Mouse (Mus musculus): ENCODE data around the gene Vegfb. TPM values are rescaled to one million over a fixed set of nuclear protein-coding genes. Genes with fewer than 3 reads are reported as not detected.

Vegfb gene
- polyA plus RNA-seq, 1 experiment from 2014 or later, result 29.5 TPM

- peak overlapping the region; percentile 27; the same call in 1 of the 2 replicates for H3K9ac ChIP-seq (ENCODE audit: low read length)
- no peaks in the 10 kb centered on the region for H3K9me3 ChIP-seq (ENCODE audit: control insufficient read depth, low read length)
- peak overlapping the region; percentile 67 for H3K4me2 ChIP-seq (ENCODE audit: low read depth, low read length, severe bottlenecking)
- H3K27me3 ChIP-seq (ENCODE audit: control insufficient read depth, insufficient read depth, low read length), result no peaks in the 10 kb centered on the region
- ATAC-seq (replicated peaks; ENCODE audit: low FRiP score) (no peak), DNase-seq (ENCODE audit: low spot score) (no peak)
- peaks cover 24% of the 10 kb centered on the region for H3K4me1 ChIP-seq (replicated peaks; ENCODE audit: control insufficient read depth, insufficient read depth, low read length)
- H3K27ac ChIP-seq (ENCODE audit: low read depth, low read length), result no peak overlapping the region
- peak overlapping the region; percentile 42; the same call in 1 of the 2 replicates for H3K4me3 ChIP-seq (ENCODE audit: low read depth, low read length)
- no peaks in the 10 kb centered on the region; the same call in 1 of the 2 replicates for H3K36me3 ChIP-seq (ENCODE audit: control insufficient read depth, insufficient read depth, low read length)
- 89% methylated on average over 13 of the region's 13 CpGs for WGBS
These were observed 9.5 kb downstream of the Vegfb start for GRCm38 (mm10) chr19:6977759-6978638.

GRCm38 (mm10) chr19:6975537-6976521, 11.6 kb downstream of the Vegfb start, which contains the start of gene Plcb3:
Gene Plcb3, minus strand, starts transcription at chr19:6976470.
- WGBS, result under 1% methylated on average over 16 of the region's 16 CpGs
- no peak for ATAC-seq (replicated peaks; ENCODE audit: low FRiP score)
- H3K4me1 ChIP-seq (replicated peaks; ENCODE audit: control insufficient read depth, insufficient read depth, low read length), result peaks cover 24% of the 10 kb centered on the region

GRCm38 (mm10) chr19:6974211-6975205, 12.9 kb downstream of the Vegfb start, which contains the start of gene Ppp1r14b:
Gene Ppp1r14b, plus strand, starts transcription at chr19:6974968.
- ATAC-seq (replicated peaks; ENCODE audit: low FRiP score) (peak; percentile 69), DNase-seq (ENCODE audit: low spot score) (peak; percentile 96)
- H3K4me3 ChIP-seq (ENCODE audit: low read depth, low read length), result peak within 1 kb of the TSS; percentile 86
- H3K9ac ChIP-seq (ENCODE audit: low read length), result peak within 1 kb of the TSS; percentile 94
- no peaks in the 10 kb centered on the region; the same call in 1 of the 2 replicates for H3K36me3 ChIP-seq (ENCODE audit: control insufficient read depth, insufficient read depth, low read length)
- peak within 1 kb of the TSS; percentile 90 for H3K27ac ChIP-seq (ENCODE audit: low read depth, low read length)
- peaks cover 2% of the 10 kb centered on the region; the same call in 1 of the 2 replicates for H3K27me3 ChIP-seq (ENCODE audit: control insufficient read depth, insufficient read depth, low read length)
- under 1% methylated on average over 76 of the region's 84 CpGs for WGBS
- peaks cover 32% of the 10 kb centered on the region for H3K4me1 ChIP-seq (replicated peaks; ENCODE audit: control insufficient read depth, insufficient read depth, low read length)
- H3K4me2 ChIP-seq (ENCODE audit: low read depth, low read length, severe bottlenecking), result peak within 1 kb of the TSS; percentile 92
- no peaks in the 10 kb centered on the region for H3K9me3 ChIP-seq (ENCODE audit: control insufficient read depth, low read length)

More at GRCm38 (mm10) chr19:6975537-6976521, 11.6 kb downstream of the Vegfb start, which contains the start of gene Plcb3:
- Histone ChIP-seq H3K9me3 (ENCODE audit: control insufficient read depth, low read length) (no peaks in the 10 kb centered on the region), H3K27ac (ENCODE audit: low read depth, low read length) (peak within 1 kb of the TSS; percentile 90), H3K36me3 (ENCODE audit: control insufficient read depth, insufficient read depth, low read length) (no peaks in the 10 kb centered on the region; the same call in 1 of the 2 replicates), H3K9ac (ENCODE audit: low read length) (peak within 1 kb of the TSS; percentile 94), H3K4me2 (ENCODE audit: low read depth, low read length, severe bottlenecking) (peak within 1 kb of the TSS; percentile 92), H3K27me3 (ENCODE audit: control insufficient read depth, insufficient read depth, low read length) (no peaks in the 10 kb centered on the region), H3K4me3 (ENCODE audit: low read depth, low read length) (peak within 1 kb of the TSS; percentile 86)
- DNase-seq (ENCODE audit: low spot score), result peak; percentile 82

GRCm38 (mm10) chr19:6973581-6974190, 13.8 kb downstream of the Vegfb start:
- H3K27ac ChIP-seq (ENCODE audit: low read depth, low read length), result no peak overlapping the region
- H3K4me2 ChIP-seq (ENCODE audit: low read depth, low read length, severe bottlenecking), result peak overlapping the region; percentile 92
- peaks cover 2% of the 10 kb centered on the region; the same call in 1 of the 2 replicates for H3K27me3 ChIP-seq (ENCODE audit: control insufficient read depth, insufficient read depth, low read length)
- no peaks in the 10 kb centered on the region; the same call in 1 of the 2 replicates for H3K36me3 ChIP-seq (ENCODE audit: control insufficient read depth, insufficient read depth, low read length)
- H3K9me3 ChIP-seq (ENCODE audit: control insufficient read depth, low read length), result no peaks in the 10 kb centered on the region
- WGBS, result 40% methylated on average over 12 of the region's 12 CpGs
- DNase-seq (ENCODE audit: low spot score) (no peak), ATAC-seq (replicated peaks; ENCODE audit: low FRiP score) (no peak)
- peaks cover 27% of the 10 kb centered on the region for H3K4me1 ChIP-seq (replicated peaks; ENCODE audit: control insufficient read depth, insufficient read depth, low read length)
- peak overlapping the region; percentile 86 for H3K4me3 ChIP-seq (ENCODE audit: low read depth, low read length)
- peak overlapping the region; percentile 94 for H3K9ac ChIP-seq (ENCODE audit: low read length)

GRCm38 (mm10) chr19:6972247-6972917, 15.1 kb downstream of the Vegfb start:
- Histone ChIP-seq H3K27ac (ENCODE audit: low read depth, low read length) (no peak overlapping the region), H3K4me3 (ENCODE audit: low read depth, low read length) (no peak overlapping the region), H3K27me3 (ENCODE audit: control insufficient read depth, insufficient read depth, low read length) (peaks cover 2% of the 10 kb centered on the region; the same call in 1 of the 2 replicates), H3K4me2 (ENCODE audit: low read depth, low read length, severe bottlenecking) (no peak overlapping the region), H3K36me3 (ENCODE audit: control insufficient read depth, insufficient read depth, low read length) (no peaks in the 10 kb centered on the region; the same call in 1 of the 2 replicates), H3K9ac (ENCODE audit: low read length) (no peak overlapping the region), H3K9me3 (ENCODE audit: control insufficient read depth, low read length) (no peaks in the 10 kb centered on the region), H3K4me1 (replicated peaks; ENCODE audit: control insufficient read depth, insufficient read depth, low read length) (peaks cover 19% of the 10 kb centered on the region)
- WGBS, result 88% methylated on average over 13 of the region's 13 CpGs
- ATAC-seq (replicated peaks; ENCODE audit: low FRiP score) (no peak), DNase-seq (ENCODE audit: low spot score) (no peak)

- no peak overlapping the region; the same call in 1 of the 2 replicates for H3K27ac ChIP-seq (ENCODE audit: low read depth, low read length)
- H3K9ac ChIP-seq (ENCODE audit: low read length), result no peak overlapping the region
- no peaks in the 10 kb centered on the region for H3K9me3 ChIP-seq (ENCODE audit: control insufficient read depth, low read length)
- H3K4me3 ChIP-seq (ENCODE audit: low read depth, low read length), result no peak overlapping the region
- peaks cover 15% of the 10 kb centered on the region for H3K4me1 ChIP-seq (replicated peaks; ENCODE audit: control insufficient read depth, insufficient read depth, low read length)
- WGBS, result 44% methylated on average over 6 of the region's 6 CpGs
- no peak for ATAC-seq (replicated peaks; ENCODE audit: low FRiP score)
- peaks cover 2% of the 10 kb centered on the region; the same call in 1 of the 2 replicates for H3K27me3 ChIP-seq (ENCODE audit: control insufficient read depth, insufficient read depth, low read length)
- no peaks in the 10 kb centered on the region; the same call in 1 of the 2 replicates for H3K36me3 ChIP-seq (ENCODE audit: control insufficient read depth, insufficient read depth, low read length)
- no peak for DNase-seq (ENCODE audit: low spot score)
- no peak overlapping the region for H3K4me2 ChIP-seq (ENCODE audit: low read depth, low read length, severe bottlenecking)
These were observed 15.8 kb downstream of the Vegfb start for GRCm38 (mm10) chr19:6971644-6972043.
